Mouse (Mus musculus) mature B cell (primary cell): ENCODE measurements around the gene Rbpj.

Source experiments
- in situ Hi-C: fragments of 300-500 bp; cut with MboI; formaldehyde crosslinking; loops from 2 replicates; pipeline ENCODE4 v1.14.3; 2019

The Rbpj gene

DNA sequence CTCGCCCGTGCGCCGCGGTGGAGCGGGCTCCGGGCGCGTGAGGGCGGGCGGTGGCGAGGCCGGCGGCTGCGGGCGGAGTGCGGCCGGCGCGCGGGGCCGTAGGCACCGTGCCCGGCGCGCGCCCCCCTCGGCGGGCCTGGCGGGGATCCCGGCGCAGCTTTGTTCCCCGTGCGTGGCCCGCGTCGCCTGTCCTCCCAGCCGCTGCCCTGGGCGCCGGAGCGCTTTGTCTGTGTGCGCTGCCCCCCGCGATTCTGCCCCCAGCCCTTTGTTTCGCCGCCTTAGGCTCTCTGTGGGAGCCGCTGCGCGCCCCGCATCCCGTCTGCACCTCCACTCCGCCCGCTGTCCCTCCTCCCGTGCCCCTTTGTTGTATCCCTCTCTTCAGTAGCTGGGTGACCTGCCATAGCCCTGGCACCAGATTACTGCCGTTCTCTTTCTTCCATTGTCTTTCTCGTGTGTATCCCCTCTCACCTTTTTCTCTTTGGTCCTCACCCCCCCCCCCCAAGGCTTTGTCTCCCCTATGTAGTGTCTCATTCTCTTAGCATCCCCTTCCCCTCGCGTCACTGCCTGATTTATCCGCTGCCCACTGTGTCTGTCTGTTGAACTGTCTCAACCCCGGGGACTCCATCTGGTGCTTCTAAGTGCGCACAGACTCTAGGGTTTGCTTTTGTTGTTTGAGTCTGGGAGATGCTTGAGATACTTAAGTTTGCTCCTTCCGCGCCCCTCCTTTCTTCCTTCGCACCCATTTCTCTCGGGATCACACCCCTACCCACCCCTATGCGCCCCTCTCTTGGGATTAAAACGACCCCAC, 125.1 kb downstream of the Rbpj start:
- in situ Hi-C loops, result loop anchor here (10.0 kb wide), 1 partner anchor 236 kb away; no protein-coding TSS in a partner anchor

- in situ Hi-C loops, result loop anchor here (10.0 kb wide), 1 partner anchor 237 kb away; no protein-coding TSS in a partner anchor
Observed at GRCm38 (mm10) chr5:53591683-53592050, 125.7 kb downstream of the Rbpj start.

DNA sequence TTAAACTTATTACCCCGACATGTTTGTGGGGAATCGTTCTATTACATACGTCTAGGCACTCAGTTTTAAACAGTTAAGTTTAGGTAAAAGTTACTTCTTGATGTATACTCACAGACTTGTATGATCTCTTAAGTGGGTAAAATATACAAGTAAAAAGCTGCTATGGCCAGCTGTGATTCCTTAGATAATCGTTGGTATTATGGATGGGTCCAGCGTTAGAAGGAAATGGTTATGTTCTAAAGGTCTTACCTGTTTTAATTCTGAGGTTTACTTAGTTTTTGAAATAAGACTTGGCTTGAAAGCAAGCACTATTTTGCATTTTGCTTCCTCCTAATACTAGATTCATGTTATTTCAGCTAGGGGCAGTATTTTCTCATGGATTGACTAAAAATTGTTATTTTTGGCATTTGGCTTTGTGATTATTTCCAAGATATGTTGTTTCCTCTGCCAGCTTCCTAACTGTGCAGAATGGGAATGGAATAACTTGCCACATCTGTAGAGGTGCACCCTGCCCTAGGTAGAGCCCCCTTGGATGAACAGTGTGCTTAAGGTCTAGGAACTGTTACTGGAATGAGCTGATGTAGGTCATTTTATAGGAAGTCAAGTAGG, 127.2 kb downstream of the Rbpj start:
- in situ Hi-C loops, result loop anchor here (10.0 kb wide), 1 partner anchor 238 kb away; no protein-coding TSS in a partner anchor

GRCm38 (mm10) chr5:53594274-53594673, 128.3 kb downstream of the Rbpj start:
- in situ Hi-C loops, result loop anchor here (10.0 kb wide), 1 partner anchor 239 kb away; no protein-coding TSS in a partner anchor

DNA sequence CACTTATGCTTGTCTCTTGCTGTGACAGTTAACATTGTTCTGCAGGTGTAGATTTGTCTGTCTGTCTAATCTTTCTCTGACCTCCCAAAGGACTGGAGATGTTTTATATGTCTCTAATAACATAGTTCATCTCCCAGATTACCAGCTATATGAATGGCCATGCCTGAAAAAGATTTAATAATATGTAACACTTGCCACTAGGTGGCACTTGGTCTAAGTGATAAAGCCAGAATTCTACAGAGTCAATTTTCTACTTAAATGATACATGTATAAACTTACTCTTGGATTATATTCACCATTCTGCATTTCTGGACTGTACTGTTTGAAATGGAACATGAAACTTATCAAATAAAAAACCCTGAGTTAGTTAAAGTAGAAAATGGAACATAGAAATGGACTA, 132.6 kb downstream of the Rbpj start:
- in situ Hi-C loops, result loop anchor here (10.0 kb wide), 1 partner anchor 244 kb away; no protein-coding TSS in a partner anchor

DNA sequence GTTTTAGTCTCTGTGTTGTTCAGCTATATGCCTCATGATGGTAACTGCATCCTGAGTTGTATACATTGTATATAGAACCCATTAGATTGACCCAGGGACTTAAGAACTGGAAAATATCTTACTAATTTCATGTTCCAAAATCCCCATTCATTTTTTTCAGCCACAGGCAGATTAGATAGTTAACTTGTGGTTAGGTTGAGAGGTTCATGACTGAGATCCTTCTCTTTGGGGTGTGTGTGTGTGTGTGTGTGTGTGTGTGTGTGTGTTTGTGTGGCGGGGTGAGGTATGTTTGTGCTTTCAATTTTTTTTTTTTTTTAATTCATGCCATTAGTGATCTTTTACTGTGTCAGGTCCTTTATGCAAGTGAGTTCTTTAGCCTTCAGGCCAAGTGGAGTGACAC, 133.2 kb downstream of the Rbpj start:
- in situ Hi-C loops, result loop anchor here (10.0 kb wide), 1 partner anchor 244 kb away; no protein-coding TSS in a partner anchor

DNA sequence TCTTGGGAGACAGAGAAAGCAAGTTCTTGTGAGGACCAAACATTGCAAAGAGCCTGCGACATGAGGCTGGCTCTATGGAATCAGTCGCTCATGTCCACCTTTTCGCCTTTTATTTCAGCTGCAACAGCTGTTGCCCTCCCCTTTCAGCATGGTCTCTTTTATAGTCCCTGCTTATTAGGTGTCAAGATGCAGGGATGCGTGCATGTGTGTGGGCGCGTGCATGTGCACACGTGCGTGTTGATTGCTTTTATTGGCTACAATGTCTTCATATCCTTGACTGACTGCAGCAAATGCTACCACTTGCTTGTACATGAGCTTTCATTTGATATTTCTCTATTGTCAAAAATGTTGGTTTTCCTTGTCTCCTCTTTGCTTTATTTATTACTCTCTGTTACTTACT, 136.2 kb downstream of the Rbpj start:
- in situ Hi-C loops, result no loop called here

- in situ Hi-C loops, result no loop called here
Observed at GRCm38 (mm10) chr5:53605450-53605849, 139.5 kb downstream of the Rbpj start.

DNA sequence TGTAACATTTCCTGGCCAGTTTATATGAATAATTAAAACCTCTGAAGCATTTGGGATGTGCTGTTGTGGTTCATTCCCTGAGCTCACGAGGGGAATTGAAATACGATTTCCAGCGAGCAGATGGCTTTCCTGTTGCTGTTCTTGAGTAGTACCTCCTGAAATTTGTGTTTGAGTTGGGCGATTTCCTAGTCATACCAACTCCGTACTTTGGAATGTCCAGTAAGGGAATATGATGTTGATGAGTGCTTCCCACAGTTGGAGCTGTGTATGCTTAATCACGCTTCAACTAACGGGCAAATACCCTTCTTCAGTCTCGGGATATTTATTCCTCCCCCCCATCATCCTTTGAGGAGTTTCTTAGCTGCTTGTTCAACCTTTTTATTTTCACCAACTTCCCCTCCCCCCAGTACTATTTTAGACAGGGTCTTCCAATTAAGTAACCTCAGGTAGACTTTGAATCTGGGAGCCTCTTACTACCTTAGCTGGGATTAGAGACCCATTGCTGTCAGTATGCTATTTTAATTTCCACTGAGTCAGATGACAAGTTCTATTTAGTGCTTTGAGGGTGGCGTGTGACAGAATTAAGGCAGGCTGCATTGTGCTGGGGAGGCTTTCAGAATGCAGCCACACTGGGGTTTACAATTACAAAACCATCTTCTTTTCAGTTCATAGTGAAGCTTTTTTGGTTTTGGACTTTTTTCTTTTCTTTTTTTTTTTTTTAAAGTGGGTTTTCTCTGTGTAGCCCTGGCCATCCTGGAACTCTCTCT, 141.5 kb downstream of the Rbpj start:
- in situ Hi-C loops, result no loop called here

GRCm38 (mm10) chr5:53618844-53619243, 152.9 kb downstream of the Rbpj start:
- in situ Hi-C loops, result no loop called here

DNA sequence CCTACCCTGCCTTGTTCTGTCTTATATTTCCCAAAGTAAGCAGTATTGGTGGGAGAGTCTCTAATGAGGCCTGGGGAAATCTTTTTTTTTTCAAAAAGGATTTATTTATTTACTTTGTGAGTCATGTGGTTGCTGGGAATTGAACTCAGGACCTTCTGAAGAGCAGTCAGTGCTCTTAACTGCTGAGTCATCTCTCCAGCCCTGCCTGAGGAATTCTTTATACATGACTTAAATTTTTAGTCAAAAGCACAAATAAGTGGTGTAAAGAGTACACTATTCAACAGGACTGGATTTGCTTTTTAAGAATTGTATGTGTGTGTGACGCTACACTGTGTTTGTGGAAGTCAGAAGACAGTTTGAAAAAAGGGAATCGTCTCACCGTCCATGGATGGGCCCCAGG, 166.1 kb downstream of the Rbpj start:
- in situ Hi-C loops, result no loop called here

- in situ Hi-C loops, result no loop called here
Observed at GRCm38 (mm10) chr5:53636795-53637194, 170.8 kb downstream of the Rbpj start.

GRCm38 (mm10) chr5:53637206-53637605, 171.3 kb downstream of the Rbpj start:
- in situ Hi-C loops, result no loop called here

- in situ Hi-C loops, result no loop called here
Observed at GRCm38 (mm10) chr5:53638647-53639046, 172.7 kb downstream of the Rbpj start.

- in situ Hi-C loops, result no loop called here
Observed at GRCm38 (mm10) chr5:53646669-53647068, 180.7 kb downstream of the Rbpj start.

GRCm38 (mm10) chr5:53647358-53647757, 181.4 kb downstream of the Rbpj start:
- in situ Hi-C loops, result no loop called here

- in situ Hi-C loops, result no loop called here
Observed at GRCm38 (mm10) chr5:53656596-53656995, 190.6 kb downstream of the Rbpj start.

DNA sequence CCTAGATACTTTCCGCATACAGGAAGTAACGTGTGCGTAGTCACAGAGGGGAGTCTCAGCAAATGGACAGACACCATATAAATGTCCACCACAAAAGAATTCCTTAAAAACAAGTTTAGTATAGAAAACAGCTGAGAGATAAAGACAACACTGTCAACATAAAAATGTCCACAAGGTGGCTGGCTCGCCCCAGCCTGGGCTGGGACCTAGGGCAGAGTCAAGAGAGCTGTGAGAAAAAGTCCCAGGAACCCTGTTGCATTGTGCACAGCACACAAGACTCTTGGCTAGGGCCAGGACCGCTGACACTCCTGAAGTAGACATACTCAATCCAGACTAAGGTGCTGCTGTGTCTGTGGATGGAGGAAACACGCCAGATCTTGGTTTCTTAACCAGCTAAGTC, 192.0 kb downstream of the Rbpj start:
- in situ Hi-C loops, result no loop called here

- in situ Hi-C loops, result no loop called here
Observed at GRCm38 (mm10) chr5:53661508-53661907, 195.6 kb downstream of the Rbpj start.

DNA sequence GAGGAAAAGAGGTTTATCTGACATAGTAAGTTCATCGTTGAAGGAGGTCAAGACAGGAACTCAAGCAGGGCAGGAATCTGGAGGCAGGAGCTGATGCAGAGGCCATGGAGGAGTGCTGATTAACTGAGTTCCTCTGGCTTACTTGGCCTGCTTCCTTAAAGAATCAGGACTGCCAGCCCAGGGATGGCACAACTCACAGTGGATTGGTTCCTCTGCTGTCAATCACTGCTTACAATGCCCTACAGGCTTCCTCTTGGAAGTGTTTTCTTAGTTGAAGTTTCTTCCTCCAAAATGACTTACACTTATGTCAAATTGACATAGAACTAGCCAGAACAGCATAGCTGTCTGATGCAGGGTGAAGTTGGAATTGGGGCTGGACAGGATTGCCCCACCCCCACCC, 196.5 kb downstream of the Rbpj start:
- in situ Hi-C loops, result no loop called here

- in situ Hi-C loops, result no loop called here
Observed at GRCm38 (mm10) chr5:53663665-53664064, 197.7 kb downstream of the Rbpj start.

DNA sequence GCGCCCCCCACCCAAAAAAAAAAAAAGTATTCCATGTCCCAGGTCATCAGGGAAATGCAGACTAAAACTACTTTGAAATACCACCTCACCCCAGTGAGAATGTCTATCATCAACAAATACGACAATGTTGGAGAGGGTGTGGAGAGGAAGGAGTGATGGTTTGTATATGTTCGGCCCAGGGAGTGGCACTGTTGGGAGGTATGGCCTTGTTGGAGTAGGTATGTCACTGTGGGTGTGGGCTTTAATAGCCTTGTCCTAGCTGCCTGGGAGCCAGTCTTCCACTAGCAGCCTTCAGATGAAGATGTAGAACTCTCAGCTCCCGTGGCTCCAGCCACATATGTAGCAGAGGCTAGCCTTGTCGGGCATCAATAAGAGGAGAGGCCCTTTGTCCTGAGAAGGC, 202.1 kb downstream of the Rbpj start:
- in situ Hi-C loops, result no loop called here
